Mouse (Mus musculus) spleen, adult 2 months (tissue): Measurements from ENCODE around the gene Uqcr10. TPM values are rescaled to one million over a fixed set of nuclear protein-coding genes. Genes with fewer than 3 reads are reported as not detected.

Experiments
- DNase-seq, 2 experiments: peaks; one replicate each; pipeline versions ENCODE4 v3.0.0 to v3.0.0-alpha.2; 2012 to 2021; ENCODE audit warnings: low spot score in 2 of 2, low read depth in 1 of 2
- H3K27ac ChIP-seq: fragments of 200-500 bp; 2 replicates; pipeline ENCODE4 v1.5.1; 2012; ENCODE audit warnings: low read length, inconsistent platforms; ENCODE audit not compliant: insufficient read depth
- H3K27me3 ChIP-seq: fragments of 200-500 bp; 2 replicates; pipeline ENCODE4 v1.6.1; 2012; ENCODE audit warnings: mild to moderate bottlenecking, moderate library complexity, low read length, inconsistent platforms; ENCODE audit not compliant: control insufficient read depth, insufficient read depth
- H3K36me3 ChIP-seq: fragments of 200-500 bp; 2 replicates; pipeline ENCODE4 v1.6.1; 2012; ENCODE audit warnings: mild to moderate bottlenecking, low read length, inconsistent platforms; ENCODE audit not compliant: control insufficient read depth, insufficient read depth
- H3K4me1 ChIP-seq: fragments of 200-500 bp; 2 replicates; pipeline ENCODE4 v1.6.1; 2011; ENCODE audit warnings: inconsistent platforms; ENCODE audit not compliant: control insufficient read depth, insufficient read depth, insufficient read length
- H3K4me3 ChIP-seq: fragments of 200-500 bp; 2 replicates; pipeline ENCODE4 v1.5.1; 2011; ENCODE audit warnings: mild to moderate bottlenecking, inconsistent platforms; ENCODE audit not compliant: insufficient read depth, insufficient read length; ENCODE audit errors: extremely low read depth
- CTCF ChIP-seq: fragments of 200-500 bp; IDR thresholded peaks from 2 replicates; pipeline ENCODE4 v1.5.1; 2011; ENCODE audit warnings: mild to moderate bottlenecking, inconsistent platforms; ENCODE audit not compliant: insufficient read depth, insufficient read length, insufficient replicate concordance; ENCODE audit errors: extremely low read depth
- POLR2A ChIP-seq: fragments of 200-500 bp; IDR thresholded peaks from 2 replicates; pipeline ENCODE4 v1.6.1; 2011; ENCODE audit warnings: low read depth, low read length, inconsistent platforms
- WGBS: fragments of 180-500 bp; shearing (Covaris S2); methylation state at CpG from one replicate; pipeline ENCODE4 v1.1.7; 2018; 5-methylcytosine and 5-hydroxymethylcytosine counted together
- polyA plus RNA-seq: library from polyadenylated mRNA; depleted of rRNA; stranded (reverse); fragments of >200 nt; gene quantifications from 2 replicates; pipeline ENCODE4 v1.2.3, GENCODE M21; 2012

Gene Uqcr10
- polyA plus RNA-seq, 1 experiment, result 160 TPM

GRCm38 (mm10) chr11:4687027-4687426, 17.1 kb downstream of the Uqcr10 start:
- Histone ChIP-seq H3K4me3 (no peak overlapping the region), H3K4me1 (no peaks in the 10 kb centered on the region), H3K27me3 (no peaks in the 10 kb centered on the region), H3K36me3 (peaks cover 13% of the 10 kb centered on the region), H3K27ac (no peak overlapping the region)
- 91% methylated on average over 3 of the region's 3 CpGs for WGBS
- no peak for DNase-seq
- TF ChIP-seq POLR2A (no peak), CTCF (no peak)

- DNase-seq, result no peak
- no peaks in the 10 kb centered on the region for H3K27me3 ChIP-seq
- TF ChIP-seq CTCF, result no peak
- TF ChIP-seq POLR2A, result no peak
- no peak overlapping the region for H3K27ac ChIP-seq
- H3K4me1 ChIP-seq, result no peaks in the 10 kb centered on the region
- peaks cover 20% of the 10 kb centered on the region for H3K36me3 ChIP-seq
- H3K4me3 ChIP-seq, result no peak overlapping the region
- 86% methylated on average over 5 of the region's 5 CpGs for WGBS
These were observed 18.6 kb downstream of the Uqcr10 start for GRCm38 (mm10) chr11:4685510-4685909.

GRCm38 (mm10) chr11:4685071-4685470, 19.1 kb downstream of the Uqcr10 start:
- 81% methylated on average over 4 of the region's 4 CpGs for WGBS

GRCm38 (mm10) chr11:4684186-4684585, 20.0 kb downstream of the Uqcr10 start:
- 85% methylated on average over 6 of the region's 6 CpGs for WGBS
- H3K4me3 ChIP-seq, result no peak overlapping the region

More at GRCm38 (mm10) chr11:4685071-4685470, 19.1 kb downstream of the Uqcr10 start:
- TF ChIP-seq CTCF (no peak), POLR2A (no peak)
- Histone ChIP-seq H3K27me3 (no peaks in the 10 kb centered on the region), H3K27ac (no peak overlapping the region), H3K4me3 (no peak overlapping the region), H3K4me1 (no peaks in the 10 kb centered on the region), H3K36me3 (peaks cover 20% of the 10 kb centered on the region)
- no peak for DNase-seq

GRCm38 (mm10) chr11:4683516-4683915, 20.6 kb downstream of the Uqcr10 start:
- Histone ChIP-seq H3K27ac (no peak overlapping the region), H3K4me1 (no peaks in the 10 kb centered on the region), H3K4me3 (no peak overlapping the region), H3K36me3 (peaks cover 28% of the 10 kb centered on the region), H3K27me3 (no peaks in the 10 kb centered on the region)
- TF ChIP-seq POLR2A, result no peak
- TF ChIP-seq CTCF, result no peak
- no peak for DNase-seq
- 75% methylated on average over 6 of the region's 6 CpGs for WGBS

More at GRCm38 (mm10) chr11:4684186-4684585, 20.0 kb downstream of the Uqcr10 start:
- no peak for DNase-seq
- TF ChIP-seq CTCF, result no peak
- TF ChIP-seq POLR2A, result no peak
- H3K27ac ChIP-seq, result no peak overlapping the region
- H3K4me1 ChIP-seq, result no peaks in the 10 kb centered on the region
- H3K36me3 ChIP-seq, result peaks cover 26% of the 10 kb centered on the region
- no peaks in the 10 kb centered on the region for H3K27me3 ChIP-seq

GRCm38 (mm10) chr11:4680126-4680525, 24.0 kb downstream of the Uqcr10 start:
- H3K4me3 ChIP-seq, result no peak overlapping the region
- no peak overlapping the region for H3K27ac ChIP-seq
- H3K36me3 ChIP-seq, result peaks cover 31% of the 10 kb centered on the region
- no peaks in the 10 kb centered on the region for H3K4me1 ChIP-seq
- no peaks in the 10 kb centered on the region for H3K27me3 ChIP-seq
- DNase-seq, result no peak
- no peak for TF ChIP-seq POLR2A
- no peak for TF ChIP-seq CTCF
- 90% methylated on average over 3 of the region's 3 CpGs for WGBS

GRCm38 (mm10) chr11:4679441-4679832, 24.7 kb downstream of the Uqcr10 start:
- H3K36me3 ChIP-seq, result peaks cover 33% of the 10 kb centered on the region

More at GRCm38 (mm10) chr11:4679441-4679832, 24.7 kb downstream of the Uqcr10 start:
- Histone ChIP-seq H3K27ac (no peak overlapping the region), H3K4me1 (no peaks in the 10 kb centered on the region), H3K4me3 (no peak overlapping the region), H3K27me3 (no peaks in the 10 kb centered on the region)
- 97% methylated on average over 12 of the region's 12 CpGs for WGBS
- no peak for DNase-seq
- no peak for TF ChIP-seq CTCF
- TF ChIP-seq POLR2A, result no peak
